ENCODE assay signal across 18 mouse cellular contexts in the genomic region with DNA sequence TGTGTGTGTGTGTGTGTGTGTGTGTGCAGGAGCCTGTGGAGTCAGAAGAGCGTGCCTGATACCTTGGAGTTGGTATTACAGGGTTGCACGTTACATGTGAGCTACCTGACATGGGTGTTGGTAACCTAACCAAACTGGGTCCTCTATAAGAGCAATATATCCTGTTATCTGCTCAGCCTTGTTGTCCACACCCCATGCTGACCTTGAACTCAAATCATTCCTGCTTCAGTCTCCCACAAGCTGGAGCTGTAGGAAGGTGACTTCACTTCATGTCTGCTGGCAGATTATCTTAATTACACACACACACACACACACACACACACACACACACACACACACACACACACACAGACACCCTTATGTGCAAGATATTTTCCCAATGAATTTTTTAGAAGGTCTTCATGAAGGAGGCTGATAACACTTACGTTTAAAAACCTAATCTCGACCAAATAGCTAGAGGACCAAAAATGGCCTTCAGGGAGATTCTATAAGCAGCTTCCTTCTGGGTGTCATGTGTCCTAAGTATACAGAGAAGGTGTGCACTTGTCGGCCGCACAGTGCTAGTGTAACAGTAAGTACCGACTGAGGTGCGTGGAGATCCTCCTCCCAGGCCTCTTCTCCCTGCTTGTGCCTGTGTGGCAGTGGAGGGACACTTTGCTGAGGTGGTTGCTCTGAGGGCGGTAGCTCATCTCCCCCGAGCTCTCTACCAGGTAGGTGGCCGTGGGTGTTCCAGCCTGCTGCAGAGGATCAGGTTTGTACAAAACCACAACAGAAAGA. TPM values are rescaled to one million over a fixed set of nuclear protein-coding genes. Genes with fewer than 3 reads are reported as not detected.
DNase-seq lines count a peak whose midpoint lies in the region; ATAC-seq and TF ChIP-seq lines count a peak whose summit lies in the region.
"Had no signal": no experiment of that assay in that cellular context is flagged by ENCODE, and none has a peak within 500 bp of the region (broad histone marks: within the 10 kb centered on the region; RNA-seq: fewer than 3 reads in every experiment).

No protein-coding gene starts in this region.

- H3K9me3 ChIP-seq in liver, postnatal 0 days (ENCODE audit: low read length): no peaks in the 10 kb centered on the region
- H3K9me3 ChIP-seq in embryonic facial prominence, embryonic 10.5 days: no peaks in the 10 kb centered on the region
- H3K9me3 ChIP-seq: neural tube, embryonic 15.5 days had no signal

- ATAC-seq in frontal cortex, adult (ENCODE audit: low TSS enrichment): peak; percentile 48
- ATAC-seq in liver, postnatal 0 days: no peak
- ATAC-seq: forebrain, embryonic 16.5 days; hindbrain, embryonic 16.5 days had no signal

- WGBS in liver, postnatal 0 days (ENCODE audit: insufficient replicate concordance): 48% methylated on average over 11 of the region's 11 CpGs
- 87% methylated on average over 11 of the region's 11 CpGs for WGBS in embryonic facial prominence, embryonic 10.5 days

- no peak for TF ChIP-seq CTCF in liver, postnatal 0 days (IDR thresholded peaks at IDR 0.05; ENCODE audit: low read depth)

- no peak overlapping the region for H3K9ac ChIP-seq in liver, postnatal 0 days (replicated peaks)
- H3K9ac ChIP-seq: neural tube, embryonic 15.5 days had no signal

- no peak overlapping the region for H3K4me2 ChIP-seq in liver, postnatal 0 days (ENCODE audit: low read depth, low read length)
- H3K4me2 ChIP-seq: neural tube, embryonic 15.5 days had no signal

- no peak for DNase-seq in frontal cortex, postnatal 14 days (ENCODE audit: low spot score in 2 of 2)
- DNase-seq in 416B (ENCODE audit: low read depth): peak; percentile 64
- peak; percentile 63 for DNase-seq in induced T-regulatory cell, adult 2 months (ENCODE audit: low read depth)
- no peak for DNase-seq in liver, postnatal 0 days
- DNase-seq in embryonic facial prominence, embryonic 10.5 days (ENCODE audit: low spot score): no peak
- DNase-seq in kidney, adult 18-20 months: no peak
- DNase-seq in spleen, postnatal 4 days (ENCODE audit: low spot score in 2 of 2): no peak
- DNase-seq: gastrocnemius, postnatal 25 days; heart, postnatal 10 days; layer of hippocampus, adult 9-11 months; lung, adult 2 months; retina, postnatal 1 day; thymus, adult 18-20 months had no signal

- no peaks in the 10 kb centered on the region for H3K27me3 ChIP-seq in liver, postnatal 0 days (ENCODE audit: insufficient read depth, low read length)
- H3K27me3 ChIP-seq in embryonic facial prominence, embryonic 10.5 days (replicated peaks; ENCODE audit: low read depth, poor library complexity, severe bottlenecking): no peaks in the 10 kb centered on the region
- H3K27me3 ChIP-seq: neural tube, embryonic 15.5 days had no signal

- no peak overlapping the region for H3K4me3 ChIP-seq in liver, postnatal 0 days (ENCODE audit: low read depth, low read length)
- H3K4me3 ChIP-seq in embryonic facial prominence, embryonic 10.5 days: no peak overlapping the region
- H3K4me3 ChIP-seq: neural tube, embryonic 15.5 days had no signal

- peaks cover 27% of the 10 kb centered on the region for H3K4me1 ChIP-seq in liver, postnatal 0 days (ENCODE audit: insufficient read depth)
- peaks cover 3% of the 10 kb centered on the region; the same call in 1 of the 2 replicates for H3K4me1 ChIP-seq in embryonic facial prominence, embryonic 10.5 days

- no peak for TF ChIP-seq EP300 in liver, postnatal 0 days (IDR thresholded peaks at IDR 0.05; ENCODE audit: low read depth)

- H3K36me3 ChIP-seq in liver, postnatal 0 days (replicated peaks; ENCODE audit: insufficient read depth, low read length): no peaks in the 10 kb centered on the region
- H3K36me3 ChIP-seq in embryonic facial prominence, embryonic 10.5 days (replicated peaks): no peaks in the 10 kb centered on the region; the same call in 1 of the 2 replicates
- H3K36me3 ChIP-seq: neural tube, embryonic 15.5 days had no signal

- peak overlapping the region; percentile 75 for H3K27ac ChIP-seq in liver, postnatal 0 days (ENCODE audit: low read depth)
- H3K27ac ChIP-seq in embryonic facial prominence, embryonic 10.5 days (replicated peaks): no peak overlapping the region
- H3K27ac ChIP-seq: kidney, postnatal 0 days; neural tube, embryonic 15.5 days had no signal

RNA-seq across cellular contexts. Expression of gene Cblb, which starts 49.8 kb away (rescaled TPM):
- 2.0 and 2.1 TPM in 2 replicates for polyA plus RNA-seq in liver, postnatal 0 days (2015; fragmentation: Nextera tagmentation; extraction: Ambion mirVana)
- polyA plus RNA-seq in embryonic facial prominence, embryonic 10.5 days (2016; fragmentation: Nextera tagmentation; extraction: Ambion mirVana): 28.9 and 33.9 TPM in 2 replicates

Comparison
In these comparisons a context has a peak if more than half of its experiments do, and no peak if none do; other contexts are left out.
1. DNase-seq: peak in 416B (single experiment) and induced T-regulatory cell, adult 2 months (single experiment); none in frontal cortex, postnatal 14 days (0 of 2), liver, postnatal 0 days (single experiment), embryonic facial prominence, embryonic 10.5 days (single experiment), kidney, adult 18-20 months (single experiment) and spleen, postnatal 4 days (0 of 2).